Mouse (Mus musculus): ENCODE measurements around the gene Specc1. TPM values are rescaled to one million over a fixed set of nuclear protein-coding genes. Genes with fewer than 3 reads are reported as not detected.
A peak's percentile ranks its signal among the peaks of the same experiment; 100 is the strongest.

The Specc1 gene
- polyA plus RNA-seq (2014; fragmentation: Nextera tagmentation; extraction: Ambion mirVana) = 10.0 and 11.9 TPM in 2 replicates

GRCm38 (mm10) chr11:61956572-61957295 is at the start of gene Specc1:
Gene Specc1, plus strand, starts transcription at chr11:61956763.
- H3K27ac ChIP-seq (ENCODE audit: low read length) = no peak within 1 kb of the TSS
- H3K27me3 ChIP-seq (ENCODE audit: control insufficient read depth, insufficient read depth, low read length) = peaks cover 4% of the 10 kb centered on the region; the same call in 1 of the 2 replicates
- H3K4me2 ChIP-seq (replicated peaks; ENCODE audit: low read depth, low read length) = peak within 1 kb of the TSS; percentile 100
- H3K9me3 ChIP-seq (ENCODE audit: control insufficient read depth, low read depth, low read length) = no peaks in the 10 kb centered on the region
- H3K36me3 ChIP-seq (ENCODE audit: control insufficient read depth, insufficient read depth, low read length) = no peaks in the 10 kb centered on the region
- peak; percentile 92 for ATAC-seq (ENCODE audit: insufficient number of reproducible peaks, insufficient read depth, low FRiP score, low read depth)
- WGBS = under 1% methylated on average over 58 of the region's 58 CpGs
- no peaks in the 10 kb centered on the region for H3K4me1 ChIP-seq (ENCODE audit: control insufficient read depth, insufficient read depth, low read length)
- H3K9ac ChIP-seq (replicated peaks; ENCODE audit: low read depth, low read length) = no peak within 1 kb of the TSS
- peak within 1 kb of the TSS; percentile 55 for H3K4me3 ChIP-seq (ENCODE audit: low read depth, low read length)

GRCm38 (mm10) chr11:61908315-61908714 is 48.2 kb upstream of the Specc1 start:
- ATAC-seq (ENCODE audit: insufficient number of reproducible peaks, insufficient read depth, low FRiP score, low read depth) = no peak
- Histone ChIP-seq H3K4me2 (replicated peaks; ENCODE audit: low read depth, low read length) (no peak overlapping the region), H3K27ac (ENCODE audit: low read length) (no peak overlapping the region), H3K9ac (replicated peaks; ENCODE audit: low read depth, low read length) (no peak overlapping the region), H3K36me3 (ENCODE audit: control insufficient read depth, insufficient read depth, low read length) (peaks cover 39% of the 10 kb centered on the region), H3K4me3 (ENCODE audit: low read depth, low read length) (no peak overlapping the region), H3K4me1 (ENCODE audit: control insufficient read depth, insufficient read depth, low read length) (no peaks in the 10 kb centered on the region), H3K9me3 (ENCODE audit: control insufficient read depth, low read depth, low read length) (no peaks in the 10 kb centered on the region), H3K27me3 (ENCODE audit: control insufficient read depth, insufficient read depth, low read length) (no peaks in the 10 kb centered on the region)

GRCm38 (mm10) chr11:61919702-61920101 is 36.9 kb upstream of the Specc1 start:
- Histone ChIP-seq H3K27ac (ENCODE audit: low read length) (no peak overlapping the region), H3K4me2 (replicated peaks; ENCODE audit: low read depth, low read length) (no peak overlapping the region), H3K36me3 (ENCODE audit: control insufficient read depth, insufficient read depth, low read length) (peaks cover 15% of the 10 kb centered on the region), H3K9ac (replicated peaks; ENCODE audit: low read depth, low read length) (no peak overlapping the region), H3K4me3 (ENCODE audit: low read depth, low read length) (no peak overlapping the region), H3K27me3 (ENCODE audit: control insufficient read depth, insufficient read depth, low read length) (no peaks in the 10 kb centered on the region), H3K9me3 (ENCODE audit: control insufficient read depth, low read depth, low read length) (no peaks in the 10 kb centered on the region), H3K4me1 (ENCODE audit: control insufficient read depth, insufficient read depth, low read length) (no peaks in the 10 kb centered on the region)
- no peak for ATAC-seq (ENCODE audit: insufficient number of reproducible peaks, insufficient read depth, low FRiP score, low read depth)
- WGBS = 91% methylated on average over 3 of the region's 3 CpGs

- H3K4me2 ChIP-seq (replicated peaks; ENCODE audit: low read depth, low read length) = no peak overlapping the region
- no peak overlapping the region for H3K27ac ChIP-seq (ENCODE audit: low read length)
- H3K27me3 ChIP-seq (ENCODE audit: control insufficient read depth, insufficient read depth, low read length) = no peaks in the 10 kb centered on the region
- 83% methylated on average over 1 of the region's 1 CpGs for WGBS
- ATAC-seq (ENCODE audit: insufficient number of reproducible peaks, insufficient read depth, low FRiP score, low read depth) = no peak
- H3K9ac ChIP-seq (replicated peaks; ENCODE audit: low read depth, low read length) = no peak overlapping the region
- no peak overlapping the region for H3K4me3 ChIP-seq (ENCODE audit: low read depth, low read length)
- H3K4me1 ChIP-seq (ENCODE audit: control insufficient read depth, insufficient read depth, low read length) = no peaks in the 10 kb centered on the region
- peaks cover 7% of the 10 kb centered on the region for H3K36me3 ChIP-seq (ENCODE audit: control insufficient read depth, insufficient read depth, low read length)
- no peaks in the 10 kb centered on the region for H3K9me3 ChIP-seq (ENCODE audit: control insufficient read depth, low read depth, low read length)
Observed at GRCm38 (mm10) chr11:61923309-61923708, 33.3 kb upstream of the Specc1 start.

- H3K27ac ChIP-seq (ENCODE audit: low read length) = peak overlapping the region; percentile 88
- H3K4me3 ChIP-seq (ENCODE audit: low read depth, low read length) = peak overlapping the region; percentile 83
- ATAC-seq (ENCODE audit: insufficient number of reproducible peaks, insufficient read depth, low FRiP score, low read depth) = peak; percentile 81
- no peaks in the 10 kb centered on the region for H3K36me3 ChIP-seq (ENCODE audit: control insufficient read depth, insufficient read depth, low read length)
- WGBS = 2% methylated on average over 47 of the region's 47 CpGs
- peak overlapping the region; percentile 83 for H3K9ac ChIP-seq (replicated peaks; ENCODE audit: low read depth, low read length)
- no peaks in the 10 kb centered on the region for H3K27me3 ChIP-seq (ENCODE audit: control insufficient read depth, insufficient read depth, low read length)
- peak overlapping the region; percentile 54 for H3K4me2 ChIP-seq (replicated peaks; ENCODE audit: low read depth, low read length)
- H3K4me1 ChIP-seq (ENCODE audit: control insufficient read depth, insufficient read depth, low read length) = peaks cover 4% of the 10 kb centered on the region; the same call in 1 of the 2 replicates
- no peaks in the 10 kb centered on the region for H3K9me3 ChIP-seq (ENCODE audit: control insufficient read depth, low read depth, low read length)
Observed at GRCm38 (mm10) chr11:61929323-61930097, 27.1 kb upstream of the Specc1 start.

GRCm38 (mm10) chr11:61930098-61930517 is 26.5 kb upstream of the Specc1 start, which contains the start of gene Akap10:
Gene Akap10, minus strand, starts transcription at chr11:61930252.
- WGBS = 0% methylated on average over 35 of the region's 43 CpGs

GRCm38 (mm10) chr11:61930640-61931586 is 25.6 kb upstream of the Specc1 start:
- no peaks in the 10 kb centered on the region for H3K27me3 ChIP-seq (ENCODE audit: control insufficient read depth, insufficient read depth, low read length)
- H3K4me3 ChIP-seq (ENCODE audit: low read depth, low read length) = peak overlapping the region; percentile 83
- H3K4me1 ChIP-seq (ENCODE audit: control insufficient read depth, insufficient read depth, low read length) = peaks cover 4% of the 10 kb centered on the region; the same call in 1 of the 2 replicates
- 14% methylated on average over 11 of the region's 11 CpGs for WGBS
- ATAC-seq (ENCODE audit: insufficient number of reproducible peaks, insufficient read depth, low FRiP score, low read depth) = no peak
- H3K36me3 ChIP-seq (ENCODE audit: control insufficient read depth, insufficient read depth, low read length) = no peaks in the 10 kb centered on the region
- peak overlapping the region; percentile 83 for H3K9ac ChIP-seq (replicated peaks; ENCODE audit: low read depth, low read length)
- peak overlapping the region; percentile 86 for H3K27ac ChIP-seq (ENCODE audit: low read length)
- no peaks in the 10 kb centered on the region for H3K9me3 ChIP-seq (ENCODE audit: control insufficient read depth, low read depth, low read length)
- H3K4me2 ChIP-seq (replicated peaks; ENCODE audit: low read depth, low read length) = peak overlapping the region; percentile 48

More at GRCm38 (mm10) chr11:61930098-61930517, 26.5 kb upstream of the Specc1 start, which contains the start of gene Akap10:
- Histone ChIP-seq H3K27me3 (ENCODE audit: control insufficient read depth, insufficient read depth, low read length) (no peaks in the 10 kb centered on the region), H3K4me3 (ENCODE audit: low read depth, low read length) (peak within 1 kb of the TSS; percentile 83), H3K27ac (ENCODE audit: low read length) (peak within 1 kb of the TSS; percentile 88), H3K4me2 (replicated peaks; ENCODE audit: low read depth, low read length) (peak within 1 kb of the TSS; percentile 54), H3K9ac (replicated peaks; ENCODE audit: low read depth, low read length) (peak within 1 kb of the TSS; percentile 83), H3K9me3 (ENCODE audit: control insufficient read depth, low read depth, low read length) (no peaks in the 10 kb centered on the region), H3K4me1 (ENCODE audit: control insufficient read depth, insufficient read depth, low read length) (peaks cover 4% of the 10 kb centered on the region; the same call in 1 of the 2 replicates), H3K36me3 (ENCODE audit: control insufficient read depth, insufficient read depth, low read length) (no peaks in the 10 kb centered on the region)
- ATAC-seq (ENCODE audit: insufficient number of reproducible peaks, insufficient read depth, low FRiP score, low read depth) = peak; percentile 95

- Histone ChIP-seq H3K4me2 (replicated peaks; ENCODE audit: low read depth, low read length) (no peak overlapping the region), H3K9ac (replicated peaks; ENCODE audit: low read depth, low read length) (no peak overlapping the region), H3K9me3 (ENCODE audit: control insufficient read depth, low read depth, low read length) (no peaks in the 10 kb centered on the region), H3K36me3 (ENCODE audit: control insufficient read depth, insufficient read depth, low read length) (no peaks in the 10 kb centered on the region), H3K4me3 (ENCODE audit: low read depth, low read length) (no peak overlapping the region), H3K27ac (ENCODE audit: low read length) (no peak overlapping the region), H3K27me3 (ENCODE audit: control insufficient read depth, insufficient read depth, low read length) (no peaks in the 10 kb centered on the region), H3K4me1 (ENCODE audit: control insufficient read depth, insufficient read depth, low read length) (no peaks in the 10 kb centered on the region)
- no peak for ATAC-seq (ENCODE audit: insufficient number of reproducible peaks, insufficient read depth, low FRiP score, low read depth)
- WGBS = 92% methylated on average over 1 of the region's 1 CpGs
Observed at GRCm38 (mm10) chr11:61937761-61938160, 18.8 kb upstream of the Specc1 start.

All from stomach, embryonic 14.5 days (tissue).